Mouse (Mus musculus): ENCODE results near the gene Igsf3.

DNA sequence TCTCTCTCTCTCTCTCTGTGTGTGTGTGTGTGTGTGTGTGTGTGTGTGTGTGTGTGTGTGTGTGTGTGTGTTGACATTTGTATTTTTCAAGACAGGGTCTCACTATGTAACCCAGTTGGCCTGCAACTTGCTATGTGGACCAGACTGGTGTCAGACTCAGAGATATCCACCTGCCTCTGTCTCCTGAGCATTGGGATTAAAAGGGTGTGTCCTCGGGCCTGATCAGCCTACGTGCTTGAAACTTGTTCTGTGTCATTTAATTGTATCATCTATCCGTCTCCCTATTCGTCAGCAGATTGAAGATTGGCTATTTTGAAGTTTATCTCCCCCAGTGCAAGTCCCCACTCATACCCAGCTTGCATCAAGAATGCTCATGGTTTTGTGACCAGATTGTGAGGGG, 14.5 kb upstream of the Igsf3 start:
- TF ChIP-seq USF1 (IDR thresholded peaks at IDR 0.05; ENCODE audit: low read depth, low read length) (no peak), CTCF (conservative IDR thresholded peaks at IDR 0.05 in 1 of 2, IDR thresholded peaks at IDR 0.05 in 1 of 2; ENCODE audit: low read depth in 2 of 2, low read length in 2 of 2) (no peak), E2F4 (IDR thresholded peaks at IDR 0.05; ENCODE audit: insufficient replicate concordance, low read depth, low read length) (no peak), CHD2 (IDR thresholded peaks at IDR 0.05; ENCODE audit: low read length) (no peak), JUND (conservative IDR thresholded peaks at IDR 0.05; ENCODE audit: low read depth, low read length) (no peak), NRF1 (IDR thresholded peaks at IDR 0.05; ENCODE audit: low read depth, low read length) (no peak)
